Mouse (Mus musculus): ENCODE measurements around the gene Fetub.

DNA sequence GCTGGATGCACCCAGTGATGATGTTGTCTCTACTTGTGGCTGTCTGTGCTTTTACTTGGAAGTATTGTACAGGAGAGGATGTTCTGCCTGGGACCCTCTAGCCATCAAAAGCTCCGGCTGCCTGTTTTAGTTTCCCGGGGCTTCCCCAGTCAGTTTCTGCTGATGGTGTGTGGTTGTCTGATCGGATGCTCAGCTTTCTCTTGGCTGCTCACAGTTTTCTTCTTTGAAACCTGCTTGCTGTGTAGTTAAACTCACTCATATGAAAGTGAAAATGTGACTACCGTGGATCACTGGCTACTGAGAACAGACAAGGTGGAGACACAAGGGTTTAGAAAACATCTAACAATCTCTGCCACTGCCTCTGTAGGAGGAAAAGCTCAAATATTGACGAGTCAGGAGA lies 34.7 kb upstream of the Fetub start:
- TF ChIP-seq POLR2A (IDR thresholded peaks at IDR 0.05; ENCODE audit: low read depth, low read length) (no peak), CTCF (conservative IDR thresholded peaks at IDR 0.05; ENCODE audit: insufficient read depth, insufficient read length, low read depth, low read length) (no peak)

All from kidney, adult 2 months (tissue).